Mouse (Mus musculus) midbrain, embryonic 14.5 days (tissue): ENCODE data around the gene Nae1. TPM values are rescaled to one million over a fixed set of nuclear protein-coding genes. Genes with fewer than 3 reads are reported as not detected.

ENCODE experiments used
- ATAC-seq: fragments of 200-750 bp; cut with Nextera tagmentation; 2 replicates; pipeline ENCODE4 v1.8.0; 2017; ENCODE audit warnings: moderate number of reproducible peaks, moderate library complexity; ENCODE audit not compliant: low FRiP score, low TSS enrichment
- DNase-seq: peaks from one replicate; pipeline ENCODE4 v3.0.0-alpha.2; 2015
- H3K27ac ChIP-seq: fragments of 300-500 bp; sonication (generic); replicated peaks from 2 replicates; pipeline ENCODE4 v1.5.1; 2014; ENCODE audit warnings: mild to moderate bottlenecking, low read depth, low read length, moderate library complexity
- H3K27me3 ChIP-seq: fragments of 300-500 bp; sonication (generic); 2 replicates; pipeline ENCODE4 v1.6.1; 2014; ENCODE audit warnings: low read length, control low read depth, mixed read lengths; ENCODE audit not compliant: control insufficient read depth, insufficient read depth
- H3K36me3 ChIP-seq: fragments of 300-500 bp; sonication (generic); 2 replicates; pipeline ENCODE4 v1.6.1; 2014; ENCODE audit warnings: low read length, control low read depth; ENCODE audit not compliant: control insufficient read depth, insufficient read depth
- H3K4me1 ChIP-seq: fragments of 300-500 bp; sonication (generic); 2 replicates; pipeline ENCODE4 v1.6.1; 2014; ENCODE audit warnings: mild to moderate bottlenecking, antibody characterized with exemption, low read length, control low read depth; ENCODE audit not compliant: control insufficient read depth, insufficient read depth
- H3K4me2 ChIP-seq: fragments of 300-500 bp; sonication (generic); 2 replicates; pipeline ENCODE4 v1.6.1; 2014; ENCODE audit warnings: mild to moderate bottlenecking, low read length, moderate library complexity
- H3K4me3 ChIP-seq: fragments of 300-500 bp; sonication (generic); replicated peaks from 2 replicates; pipeline ENCODE4 v1.5.1; 2014; ENCODE audit warnings: low read depth, low read length
- H3K9ac ChIP-seq: fragments of 300-500 bp; sonication (generic); replicated peaks from 2 replicates; pipeline ENCODE4 v1.6.1; 2014; ENCODE audit warnings: mild to moderate bottlenecking, low read length, moderate library complexity
- H3K9me3 ChIP-seq: fragments of 300-500 bp; sonication (generic); 2 replicates; pipeline ENCODE4 v1.6.1; 2016; ENCODE audit warnings: low read length, control low read depth, mixed read lengths; ENCODE audit not compliant: control insufficient read depth
- WGBS: fragments of 180-500 bp; shearing (Covaris S2); extraction: QIAGEN DNeasy Blood & Tissue Kit; methylation state at CpG from one replicate; pipeline ENCODE4 v1.1.7; 2014; 5-methylcytosine and 5-hydroxymethylcytosine counted together
- polyA plus RNA-seq: library from polyadenylated mRNA; unstranded; fragments of >200 nt; fragmentation: Nextera tagmentation; extraction: Ambion mirVana; gene quantifications from 2 replicates; pipeline ENCODE4 v1.2.1, GENCODE M21; 2014

Nae1 gene
- polyA plus RNA-seq, 1 experiment from 2014 or later, result 122 TPM

- Histone ChIP-seq H3K36me3 (no peaks in the 10 kb centered on the region), H3K4me3 (no peak overlapping the region), H3K9me3 (no peaks in the 10 kb centered on the region), H3K27me3 (no peaks in the 10 kb centered on the region), H3K9ac (no peak overlapping the region), H3K27ac (no peak overlapping the region), H3K4me2 (no peak overlapping the region), H3K4me1 (no peaks in the 10 kb centered on the region)
- DNase-seq (no peak), ATAC-seq (no peak)
- 90% methylated on average over 7 of the region's 7 CpGs for WGBS
Measured at GRCm38 (mm10) chr8:104557226-104557625, 22.8 kb upstream of the Nae1 start.

GRCm38 (mm10) chr8:104555191-104555590 lies 20.8 kb upstream of the Nae1 start:
- Histone ChIP-seq H3K27ac (no peak overlapping the region), H3K4me1 (no peaks in the 10 kb centered on the region), H3K36me3 (no peaks in the 10 kb centered on the region), H3K9ac (no peak overlapping the region), H3K4me2 (no peak overlapping the region), H3K4me3 (no peak overlapping the region), H3K27me3 (no peaks in the 10 kb centered on the region), H3K9me3 (no peaks in the 10 kb centered on the region)
- no peak for DNase-seq
- WGBS, result 90% methylated on average over 4 of the region's 4 CpGs
- ATAC-seq, result no peak

GRCm38 (mm10) chr8:104543440-104544045 lies 9.1 kb upstream of the Nae1 start:
- H3K27ac ChIP-seq, result no peak overlapping the region
- H3K27me3 ChIP-seq, result peaks cover 49% of the 10 kb centered on the region
- no peaks in the 10 kb centered on the region for H3K9me3 ChIP-seq
- 84% methylated on average over 8 of the region's 8 CpGs for WGBS
- ATAC-seq, result no peak
- no peak for DNase-seq
- no peak overlapping the region for H3K4me3 ChIP-seq
- no peak overlapping the region for H3K4me2 ChIP-seq
- no peaks in the 10 kb centered on the region for H3K36me3 ChIP-seq
- peaks cover 9% of the 10 kb centered on the region; the same call in 1 of the 2 replicates for H3K4me1 ChIP-seq
- no peak overlapping the region for H3K9ac ChIP-seq

- 11% methylated on average over 11 of the region's 11 CpGs for WGBS
- no peak for ATAC-seq
- peak overlapping the region; percentile 49; the same call in 1 of the 2 replicates for H3K4me3 ChIP-seq
- H3K36me3 ChIP-seq, result no peaks in the 10 kb centered on the region
- no peak overlapping the region for H3K27ac ChIP-seq
- peaks cover 9% of the 10 kb centered on the region; the same call in 1 of the 2 replicates for H3K4me1 ChIP-seq
- H3K4me2 ChIP-seq, result no peak overlapping the region
- H3K9me3 ChIP-seq, result no peaks in the 10 kb centered on the region
- DNase-seq, result no peak
- peaks cover 49% of the 10 kb centered on the region for H3K27me3 ChIP-seq
- no peak overlapping the region for H3K9ac ChIP-seq
Measured at GRCm38 (mm10) chr8:104542160-104542559, 7.7 kb upstream of the Nae1 start.

DNA sequence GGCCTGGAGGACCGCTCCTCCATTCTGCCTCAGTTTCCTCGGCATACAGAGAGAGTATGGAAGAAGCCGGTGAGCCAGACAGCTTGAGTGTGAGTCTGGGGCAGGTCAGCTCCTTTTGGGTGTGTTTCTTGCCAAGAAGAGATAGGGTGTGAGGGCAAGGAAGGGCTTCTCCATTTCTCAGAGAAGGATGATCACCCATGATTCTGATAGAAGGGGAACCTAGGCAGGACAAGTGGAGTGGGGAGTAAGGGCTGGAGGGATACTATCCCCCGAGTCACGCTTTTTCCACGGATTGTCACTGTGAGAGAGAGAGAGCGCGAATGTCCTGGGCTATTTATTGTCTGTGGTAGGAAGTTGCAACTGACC lies 7.1 kb upstream of the Nae1 start:
- Histone ChIP-seq H3K36me3 (no peaks in the 10 kb centered on the region), H3K27ac (no peak overlapping the region), H3K4me3 (peak overlapping the region; percentile 49), H3K4me2 (peak overlapping the region; percentile 96), H3K9me3 (no peaks in the 10 kb centered on the region), H3K9ac (peak overlapping the region; percentile 45; the same call in 1 of the 2 replicates), H3K4me1 (peaks cover 9% of the 10 kb centered on the region; the same call in 1 of the 2 replicates), H3K27me3 (peaks cover 49% of the 10 kb centered on the region)
- 10% methylated on average over 8 of the region's 8 CpGs for WGBS
- no peak for DNase-seq
- no peak for ATAC-seq

- H3K9me3 ChIP-seq, result no peaks in the 10 kb centered on the region
- H3K27ac ChIP-seq, result no peak overlapping the region
- peaks cover 49% of the 10 kb centered on the region for H3K27me3 ChIP-seq
- peak overlapping the region; percentile 45 for H3K9ac ChIP-seq
- DNase-seq (peak; percentile 61), ATAC-seq (peak; percentile 57)
- no peaks in the 10 kb centered on the region for H3K36me3 ChIP-seq
- 1% methylated on average over 75 of the region's 76 CpGs for WGBS
- peak overlapping the region; percentile 49 for H3K4me3 ChIP-seq
- peaks cover 9% of the 10 kb centered on the region; the same call in 1 of the 2 replicates for H3K4me1 ChIP-seq
- H3K4me2 ChIP-seq, result peak overlapping the region; percentile 96
Measured at GRCm38 (mm10) chr8:104540710-104541514, 6.5 kb upstream of the Nae1 start.

DNA sequence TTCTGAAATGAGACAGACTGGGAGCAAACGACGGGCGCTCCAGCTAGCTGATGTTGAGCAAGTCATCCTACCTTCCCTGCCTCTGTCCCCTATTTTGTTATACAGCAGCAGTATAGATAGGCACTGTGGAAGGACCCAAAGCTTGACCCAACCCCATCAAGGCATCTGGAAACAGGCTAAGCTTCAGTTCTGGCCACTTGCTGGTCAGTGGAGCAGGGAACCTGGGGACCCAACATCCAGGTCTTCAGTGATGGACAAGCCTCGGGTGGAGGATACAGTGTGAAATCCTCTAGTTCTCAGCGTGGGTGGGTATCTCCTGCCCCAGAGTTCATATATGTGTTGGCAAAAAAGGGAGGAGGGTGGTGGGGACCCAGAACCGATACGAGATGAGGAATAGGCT lies 5.8 kb upstream of the Nae1 start:
- peaks cover 11% of the 10 kb centered on the region for H3K4me1 ChIP-seq
- peak overlapping the region; percentile 49 for H3K4me3 ChIP-seq
- peak overlapping the region; percentile 45; the same call in 1 of the 2 replicates for H3K9ac ChIP-seq
- no peaks in the 10 kb centered on the region for H3K9me3 ChIP-seq
- H3K36me3 ChIP-seq, result no peaks in the 10 kb centered on the region
- no peak; the same call in 1 of the 2 replicates for ATAC-seq
- no peak overlapping the region for H3K27ac ChIP-seq
- WGBS, result 38% methylated on average over 7 of the region's 7 CpGs
- H3K27me3 ChIP-seq, result peaks cover 49% of the 10 kb centered on the region
- DNase-seq, result no peak
- peak overlapping the region; percentile 96 for H3K4me2 ChIP-seq

- Histone ChIP-seq H3K36me3 (no peaks in the 10 kb centered on the region), H3K4me2 (no peak overlapping the region), H3K9ac (no peak overlapping the region), H3K27me3 (peaks cover 49% of the 10 kb centered on the region), H3K4me3 (no peak overlapping the region), H3K9me3 (no peaks in the 10 kb centered on the region), H3K27ac (no peak overlapping the region), H3K4me1 (peaks cover 17% of the 10 kb centered on the region)
- DNase-seq (no peak), ATAC-seq (no peak)
- 97% methylated on average over 2 of the region's 2 CpGs for WGBS
Measured at GRCm38 (mm10) chr8:104539566-104539965, 5.1 kb upstream of the Nae1 start.
